Mouse (Mus musculus) kidney, postnatal 4 days (tissue): ENCODE results near the gene Zfp811.
A peak's percentile ranks its signal among the peaks of the same experiment; 100 is the strongest.
"Not testable (repeated sequence)": the region's sequence is repeated elsewhere in the genome, so short reads cannot be mapped to it uniquely, and the experiment has no call there.

ENCODE experiments used
- DNase-seq, 2 experiments: peaks; one replicate each; pipeline ENCODE4 v3.0.0; 2021; ENCODE audit warnings: mixed read lengths in 2 of 2

The Zfp811 gene

GRCm38 (mm10) chr17:32809544-32810374, at the start of gene Zfp811:
Gene Zfp811, minus strand, starts transcription at chr17:32809931.
- DNase-seq: peak; percentile 39 to 62

- not testable (repeated sequence) for DNase-seq
Observed at GRCm38 (mm10) chr17:32856713-32857112, 47.0 kb upstream of the Zfp811 start.

GRCm38 (mm10) chr17:32851581-32851980, 41.9 kb upstream of the Zfp811 start:
- DNase-seq: no peak

GRCm38 (mm10) chr17:32841388-32841787, 31.7 kb upstream of the Zfp811 start:
- no peak for DNase-seq

- peak; percentile 49 to 65 for DNase-seq
Observed at GRCm38 (mm10) chr17:32839083-32839802, 29.5 kb upstream of the Zfp811 start.

GRCm38 (mm10) chr17:32830418-32830782, 20.7 kb upstream of the Zfp811 start:
- no peak for DNase-seq

- peak; percentile 74 to 84 for DNase-seq
Observed at GRCm38 (mm10) chr17:32829540-32830417, 20.0 kb upstream of the Zfp811 start, which contains the start of gene Zfp799. Gene Zfp799, minus strand, starts transcription at chr17:32830261.

- DNase-seq: no peak
Observed at GRCm38 (mm10) chr17:32816074-32816784, 6.5 kb upstream of the Zfp811 start.

GRCm38 (mm10) chr17:32814136-32814535, 4.4 kb upstream of the Zfp811 start:
- peak; percentile 48 to 68 for DNase-seq

GRCm38 (mm10) chr17:32810648-32811047, 917 bp upstream of the Zfp811 start:
- DNase-seq: no peak

- no peak for DNase-seq
Observed at GRCm38 (mm10) chr17:32808921-32809320, 810 bp downstream of the Zfp811 start.

- DNase-seq: no peak
Observed at GRCm38 (mm10) chr17:32789244-32789643, 20.5 kb downstream of the Zfp811 start.

GRCm38 (mm10) chr17:32788576-32788975, 21.2 kb downstream of the Zfp811 start:
- DNase-seq: no peak

- peak; percentile 82 to 91 for DNase-seq
Observed at GRCm38 (mm10) chr17:32788094-32788559, 21.6 kb downstream of the Zfp811 start, which contains the start of gene Zfp871. Gene Zfp871, minus strand, starts transcription at chr17:32788287.

- peak; percentile 68 to 80 for DNase-seq
Observed at GRCm38 (mm10) chr17:32787436-32788093, 22.2 kb downstream of the Zfp811 start.

- DNase-seq: no peak
Observed at GRCm38 (mm10) chr17:32786944-32787343, 22.8 kb downstream of the Zfp811 start.

GRCm38 (mm10) chr17:32785656-32786055, 24.1 kb downstream of the Zfp811 start:
- DNase-seq: peak in 1 of 2 experiments; percentile 16

- DNase-seq: no peak
Observed at GRCm38 (mm10) chr17:32777564-32777963, 32.2 kb downstream of the Zfp811 start.

- DNase-seq: peak; percentile 15 to 26
Observed at GRCm38 (mm10) chr17:32771213-32771612, 38.5 kb downstream of the Zfp811 start.

GRCm38 (mm10) chr17:32766422-32766821, 43.3 kb downstream of the Zfp811 start:
- no peak for DNase-seq

GRCm38 (mm10) chr17:32757331-32757730, 52.4 kb downstream of the Zfp811 start:
- no peak for DNase-seq
